In genomic region chr17:88403269-88403668, GRCm38 (mm10) we compare ENCODE assay signal across 9 mouse cellular contexts. TPM values are rescaled to one million over a fixed set of nuclear protein-coding genes. Genes with fewer than 3 reads are reported as not detected.
DNase-seq lines count a peak whose midpoint lies in the region; ATAC-seq lines count a peak whose summit lies in the region.
"Had no signal": no experiment of that assay in that cellular context is flagged by ENCODE, and none has a peak within 500 bp of the region (broad histone marks: within the 10 kb centered on the region; RNA-seq: fewer than 3 reads in every experiment).

No protein-coding gene starts in this region.

- no peak overlapping the region for H3K4me2 ChIP-seq in forebrain, embryonic 11.5 days (ENCODE audit: low read depth, low read length, severe bottlenecking)
- no peak overlapping the region for H3K4me2 ChIP-seq in hindbrain, embryonic 12.5 days (replicated peaks)
- no peak overlapping the region for H3K4me2 ChIP-seq in midbrain, embryonic 14.5 days (ENCODE audit: low read length)

- intact Hi-C loops in left cerebral cortex, postnatal 10 days (cut with DNase I) = no loop called here

- H3K4me3 ChIP-seq in forebrain, embryonic 10.5 days = no peak overlapping the region
- no peak overlapping the region for H3K4me3 ChIP-seq in forebrain, embryonic 11.5 days (ENCODE audit: low read depth, low read length)
- H3K4me3 ChIP-seq in hindbrain, embryonic 12.5 days = no peak overlapping the region
- no peak overlapping the region for H3K4me3 ChIP-seq in midbrain, embryonic 14.5 days (replicated peaks; ENCODE audit: low read depth, low read length)

- DNase-seq in forebrain, embryonic 10.5 days (ENCODE audit: extremely low spot score, low spot score) = peak; percentile 12
- no peak for DNase-seq in forebrain, embryonic 11.5 days (ENCODE audit: low spot score)
- peak; percentile 22 for DNase-seq in 3T3-L1 (ENCODE audit: low read depth, low spot score)
- DNase-seq in left cerebral cortex, postnatal 10 days (ENCODE audit: extremely low spot score in 1 of 2, low spot score in 2 of 2) = no peak
- DNase-seq in midbrain, embryonic 14.5 days = no peak
- DNase-seq: forebrain, postnatal 0 days had no signal

- H3K27me3 ChIP-seq in forebrain, embryonic 10.5 days (ENCODE audit: poor library complexity, severe bottlenecking) = peaks cover 55% of the 10 kb centered on the region
- peaks cover 9% of the 10 kb centered on the region; the same call in 1 of the 2 replicates for H3K27me3 ChIP-seq in forebrain, embryonic 11.5 days (ENCODE audit: control insufficient read depth, insufficient read depth, low read length)
- peaks cover 22% of the 10 kb centered on the region for H3K27me3 ChIP-seq in hindbrain, embryonic 12.5 days
- H3K27me3 ChIP-seq in midbrain, embryonic 14.5 days (ENCODE audit: control insufficient read depth, insufficient read depth, low read length) = no peaks in the 10 kb centered on the region

- peaks cover 38% of the 10 kb centered on the region for H3K4me1 ChIP-seq in forebrain, embryonic 10.5 days
- peaks cover 7% of the 10 kb centered on the region; the same call in 1 of the 2 replicates for H3K4me1 ChIP-seq in forebrain, embryonic 11.5 days (replicated peaks; ENCODE audit: control insufficient read depth, insufficient read depth, low read length)
- peaks cover 7% of the 10 kb centered on the region for H3K4me1 ChIP-seq in hindbrain, embryonic 12.5 days
- H3K4me1 ChIP-seq in midbrain, embryonic 14.5 days (ENCODE audit: control insufficient read depth, insufficient read depth, low read length) = peaks cover 10% of the 10 kb centered on the region

- H3K27ac ChIP-seq in forebrain, embryonic 10.5 days = no peak overlapping the region
- no peak overlapping the region for H3K27ac ChIP-seq in forebrain, embryonic 11.5 days (ENCODE audit: low read depth, low read length)
- H3K27ac ChIP-seq in hindbrain, embryonic 12.5 days = no peak overlapping the region
- no peak overlapping the region for H3K27ac ChIP-seq in midbrain, embryonic 14.5 days (replicated peaks; ENCODE audit: low read depth, low read length)

- ATAC-seq in forebrain, embryonic 11.5 days (replicated peaks; ENCODE audit: low FRiP score) = no peak
- peak; percentile 74 for ATAC-seq in common myeloid progenitor, adult 5-6 weeks (replicated peaks; ENCODE audit: low read depth, poor library complexity, severe bottlenecking)
- ATAC-seq in monocyte, adult 5-6 weeks (replicated peaks; ENCODE audit: insufficient number of reproducible peaks, low FRiP score, low TSS enrichment, poor library complexity, severe bottlenecking) = peak; percentile 50; the same call in 1 of the 2 replicates
- ATAC-seq in hindbrain, embryonic 12.5 days (ENCODE audit: low FRiP score) = no peak
- ATAC-seq in midbrain, embryonic 14.5 days (ENCODE audit: low FRiP score, low TSS enrichment) = no peak
- ATAC-seq: forebrain, postnatal 0 days had no signal

- H3K9me3 ChIP-seq in forebrain, embryonic 10.5 days = no peaks in the 10 kb centered on the region
- no peaks in the 10 kb centered on the region for H3K9me3 ChIP-seq in forebrain, embryonic 11.5 days (ENCODE audit: control insufficient read depth, low read length)
- H3K9me3 ChIP-seq in hindbrain, embryonic 12.5 days (replicated peaks) = no peaks in the 10 kb centered on the region
- H3K9me3 ChIP-seq in midbrain, embryonic 14.5 days (ENCODE audit: control insufficient read depth, low read length) = no peaks in the 10 kb centered on the region

- 86% methylated on average over 6 of the region's 6 CpGs for WGBS in forebrain, embryonic 10.5 days
- 88% methylated on average over 6 of the region's 6 CpGs for whole genome bisulfite sequencing in forebrain, embryonic 11.5 days
- 85% methylated on average over 6 of the region's 6 CpGs for WGBS in hindbrain, embryonic 12.5 days
- WGBS in midbrain, embryonic 14.5 days = 87% methylated on average over 6 of the region's 6 CpGs

- H3K9ac ChIP-seq in forebrain, embryonic 11.5 days (ENCODE audit: low read length) = no peak overlapping the region
- H3K9ac ChIP-seq in hindbrain, embryonic 12.5 days = no peak overlapping the region
- H3K9ac ChIP-seq in midbrain, embryonic 14.5 days (replicated peaks; ENCODE audit: low read length) = no peak overlapping the region
- H3K9ac ChIP-seq: forebrain, postnatal 0 days had no signal

- H3K36me3 ChIP-seq in forebrain, embryonic 10.5 days (replicated peaks) = no peaks in the 10 kb centered on the region
- no peaks in the 10 kb centered on the region for H3K36me3 ChIP-seq in forebrain, embryonic 11.5 days (ENCODE audit: control insufficient read depth, insufficient read depth, low read length)
- no peaks in the 10 kb centered on the region for H3K36me3 ChIP-seq in hindbrain, embryonic 12.5 days
- no peaks in the 10 kb centered on the region for H3K36me3 ChIP-seq in midbrain, embryonic 14.5 days (ENCODE audit: control insufficient read depth, insufficient read depth, low read length)

RNA-seq across cellular contexts. Expression of gene Foxn2, which starts 37.2 kb away (rescaled TPM):
- polyA plus RNA-seq in forebrain, embryonic 10.5 days (2016; fragmentation: Nextera tagmentation; extraction: Ambion mirVana) = 14.3 and 14.5 TPM in 2 replicates
- 7.1 and 9.5 TPM in 2 replicates for polyA plus RNA-seq in forebrain, embryonic 11.5 days (2014; fragmentation: Nextera tagmentation; extraction: Ambion mirVana)
- total RNA-seq in common myeloid progenitor, adult 5-6 weeks (2017) = 43.5 and 46.0 TPM in 2 replicates
- total RNA-seq in monocyte, adult 5-6 weeks (2017) = 79.1 to 92.7 TPM (median 88.6 TPM) in 3 replicates
- total RNA-seq in left cerebral cortex, postnatal 10 days (2021) = 10 to 100 TPM in 1 of 2 experiments, 1 to 10 TPM in 1; 9.0 to 11.0 TPM
- polyA plus RNA-seq in hindbrain, embryonic 12.5 days (2016; fragmentation: Nextera tagmentation; extraction: Ambion mirVana) = 13.4 and 15.2 TPM in 2 replicates
- 7.7 and 9.8 TPM in 2 replicates for polyA plus RNA-seq in midbrain, embryonic 14.5 days (2014; fragmentation: Nextera tagmentation; extraction: Ambion mirVana)

Comparison
In these comparisons a context has a peak if more than half of its experiments do, and no peak if none do; other contexts are left out.
1. DNase-seq: peak in forebrain, embryonic 10.5 days (single experiment) and 3T3-L1 (single experiment); none in forebrain, embryonic 11.5 days (single experiment), left cerebral cortex, postnatal 10 days (0 of 2) and midbrain, embryonic 14.5 days (single experiment).
2. ATAC-seq: peak in common myeloid progenitor, adult 5-6 weeks (single experiment) and monocyte, adult 5-6 weeks (single experiment); none in forebrain, embryonic 11.5 days (single experiment), hindbrain, embryonic 12.5 days (single experiment) and midbrain, embryonic 14.5 days (single experiment).